Mouse (Mus musculus): ENCODE results near the gene Smyd4. TPM values are rescaled to one million over a fixed set of nuclear protein-coding genes. Genes with fewer than 3 reads are reported as not detected.

Smyd4 gene
- polyA plus RNA-seq, 1 experiment from 2014 or later, result 12.8 TPM

DNA sequence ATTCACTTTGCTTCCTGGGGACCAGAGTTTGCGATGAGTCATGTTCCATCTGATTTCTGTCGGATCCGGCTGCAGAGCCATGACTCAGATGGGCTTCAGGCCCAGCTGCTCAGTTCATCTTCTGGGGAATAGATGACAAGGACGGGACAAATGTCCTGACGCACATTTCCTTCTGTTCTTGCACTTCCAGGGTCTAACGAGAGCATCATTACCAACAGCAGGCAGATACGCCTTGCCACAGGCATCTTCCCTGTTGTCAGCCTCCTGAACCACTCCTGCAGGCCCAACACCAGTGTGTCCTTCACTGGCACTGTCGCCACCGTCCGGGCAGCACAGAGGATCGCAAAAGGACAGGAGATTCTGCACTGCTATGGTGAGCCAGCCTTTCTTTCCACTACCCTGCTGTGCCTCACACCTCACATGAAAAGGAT is 51.2 kb downstream of the Smyd4 start:
- Histone ChIP-seq H3K9me3 (replicated peaks) (0 out of 2 replicates have a peak, but pooled peaks cover 3% of the 10 kb centered on the region), H3K4me3 (no peak overlapping the region), H3K4me2 (no peak overlapping the region), H3K27me3 (replicated peaks) (no peaks in the 10 kb centered on the region), H3K27ac (ENCODE audit: poor library complexity, severe bottlenecking) (no peak overlapping the region), H3K4me1 (replicated peaks) (peaks cover 25% of the 10 kb centered on the region), H3K36me3 (peaks cover 17% of the 10 kb centered on the region), H3K9ac (no peak overlapping the region)
- 79% methylated on average over 11 of the region's 11 CpGs for WGBS
- no peak for ATAC-seq (ENCODE audit: insufficient number of reproducible peaks, low FRiP score)

DNA sequence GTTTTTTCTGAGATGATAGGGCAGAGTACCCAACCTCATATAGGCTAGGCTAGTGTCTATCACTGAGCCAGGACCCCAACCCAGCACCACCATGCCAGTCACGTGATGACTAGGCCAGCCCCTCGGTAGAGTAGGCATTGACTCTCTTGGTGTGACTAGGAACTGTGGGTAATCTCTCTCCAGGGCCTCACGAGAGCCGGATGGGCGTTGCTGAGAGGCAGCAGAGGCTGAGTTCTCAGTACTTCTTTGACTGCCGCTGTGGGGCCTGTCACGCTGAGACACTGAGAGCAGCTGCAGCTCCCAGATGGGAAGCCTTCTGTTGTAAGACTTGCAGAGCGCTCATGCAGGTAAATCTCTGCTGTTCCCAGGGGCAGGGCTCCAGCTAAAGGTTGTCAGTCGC is 51.9 kb downstream of the Smyd4 start:
- peaks cover 25% of the 10 kb centered on the region for H3K4me1 ChIP-seq (replicated peaks)
- H3K9me3 ChIP-seq (replicated peaks), result no peaks in the 10 kb centered on the region
- H3K4me2 ChIP-seq, result no peak overlapping the region
- no peak for ATAC-seq (ENCODE audit: insufficient number of reproducible peaks, low FRiP score)
- no peaks in the 10 kb centered on the region for H3K27me3 ChIP-seq (replicated peaks)
- no peak overlapping the region for H3K9ac ChIP-seq
- peaks cover 16% of the 10 kb centered on the region; the same call in 1 of the 2 replicates for H3K36me3 ChIP-seq
- H3K4me3 ChIP-seq, result no peak overlapping the region
- 73% methylated on average over 9 of the region's 9 CpGs for WGBS
- no peak overlapping the region for H3K27ac ChIP-seq (ENCODE audit: poor library complexity, severe bottlenecking)

DNA sequence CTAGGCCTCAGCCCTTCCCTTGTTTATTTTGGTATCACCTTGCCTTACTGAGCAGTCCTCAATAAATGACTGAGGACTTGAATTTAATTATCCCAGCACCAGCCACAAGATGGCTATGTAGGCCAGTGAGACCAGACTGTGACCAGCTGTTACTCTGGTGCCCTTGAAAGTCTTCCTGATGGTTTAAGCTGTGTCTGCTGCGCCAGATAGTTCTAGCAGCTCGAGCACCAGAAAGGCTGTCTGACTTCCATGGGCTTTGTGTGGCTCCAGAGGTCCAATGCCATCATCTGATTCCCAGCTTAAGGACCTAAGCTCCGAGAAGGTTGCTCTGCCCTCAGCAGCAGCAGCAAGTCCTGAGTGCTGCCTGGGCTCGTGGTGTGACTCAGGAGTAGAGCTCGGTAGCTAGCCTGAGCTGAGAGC is 54.0 kb downstream of the Smyd4 start:
- Histone ChIP-seq H3K9me3 (replicated peaks) (no peaks in the 10 kb centered on the region), H3K36me3 (peaks cover 26% of the 10 kb centered on the region), H3K27ac (ENCODE audit: poor library complexity, severe bottlenecking) (peak overlapping the region; percentile 52), H3K4me2 (no peak overlapping the region), H3K27me3 (replicated peaks) (no peaks in the 10 kb centered on the region), H3K4me1 (replicated peaks) (peaks cover 21% of the 10 kb centered on the region), H3K4me3 (no peak overlapping the region), H3K9ac (no peak overlapping the region)
- peak; percentile 33; the same call in 1 of the 2 replicates for ATAC-seq (ENCODE audit: insufficient number of reproducible peaks, low FRiP score)
- WGBS, result 51% methylated on average over 5 of the region's 5 CpGs

DNA sequence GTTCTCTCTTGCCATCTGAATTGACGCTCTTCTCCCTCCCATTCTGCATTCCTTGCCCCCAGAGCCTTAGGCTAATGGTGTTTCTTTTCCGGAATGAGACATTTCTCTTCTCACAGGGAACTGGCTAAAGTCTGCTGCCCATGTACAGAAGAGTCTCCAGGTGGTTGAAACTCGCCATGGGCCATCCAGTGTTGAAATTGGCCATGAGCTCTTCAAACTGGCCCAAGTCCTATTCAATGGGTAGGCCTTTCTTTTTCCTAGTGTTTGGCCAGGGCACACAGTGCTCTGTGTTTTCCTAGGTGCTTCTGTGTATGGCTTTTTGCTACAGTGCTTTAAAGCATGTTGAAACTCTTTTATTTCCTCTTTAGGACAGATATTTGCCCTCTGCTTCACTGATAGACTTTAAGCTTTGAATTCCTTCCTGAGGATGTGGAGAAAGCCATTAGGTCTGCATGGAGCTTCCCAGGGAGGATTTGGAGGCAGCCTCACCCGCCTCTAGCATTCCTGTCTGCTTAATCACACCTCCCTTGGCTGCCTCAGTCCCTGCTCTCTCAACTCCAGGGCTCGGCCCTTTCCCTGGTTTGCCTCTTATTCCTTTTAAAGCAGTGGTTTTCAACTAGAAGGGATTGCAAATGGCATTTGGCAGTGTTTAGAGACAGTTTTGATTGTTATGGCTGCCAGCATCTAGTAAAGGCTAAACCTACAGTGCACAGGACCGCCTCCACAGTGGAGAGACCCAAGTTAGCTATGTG is 55.2 kb downstream of the Smyd4 start:
- Histone ChIP-seq H3K4me1 (replicated peaks) (peaks cover 18% of the 10 kb centered on the region), H3K4me3 (no peak overlapping the region), H3K9ac (0 out of 2 replicates have a peak overlapping the region, but pooled peaks have one; percentile 15), H3K27me3 (replicated peaks) (no peaks in the 10 kb centered on the region), H3K4me2 (no peak overlapping the region), H3K27ac (ENCODE audit: poor library complexity, severe bottlenecking) (peak overlapping the region; percentile 28; the same call in 1 of the 2 replicates), H3K36me3 (peaks cover 26% of the 10 kb centered on the region), H3K9me3 (replicated peaks) (no peaks in the 10 kb centered on the region)
- no peak for ATAC-seq (ENCODE audit: insufficient number of reproducible peaks, low FRiP score)
- 58% methylated on average over 6 of the region's 6 CpGs for WGBS

DNA sequence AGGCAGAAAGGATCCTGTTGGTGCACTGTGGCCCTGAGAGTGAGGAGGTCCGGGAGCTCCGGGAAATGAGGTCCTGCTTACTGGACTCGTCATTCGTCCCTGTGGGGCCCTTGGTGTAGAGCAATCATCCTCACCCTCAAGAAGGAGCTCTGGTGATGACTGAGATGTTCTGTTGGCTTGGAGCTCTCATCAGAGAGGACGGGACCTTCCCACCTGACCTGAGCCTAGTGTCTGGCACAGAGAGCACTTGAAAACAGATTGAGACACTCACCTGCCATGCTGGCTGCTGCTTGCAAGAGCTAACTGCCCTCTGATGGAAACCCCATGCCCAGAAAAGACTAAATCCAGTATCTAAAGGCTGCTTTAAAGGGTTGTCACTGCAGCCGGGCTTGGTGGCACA is 56.6 kb downstream of the Smyd4 start:
- ATAC-seq (ENCODE audit: insufficient number of reproducible peaks, low FRiP score), result no peak
- 81% methylated on average over 6 of the region's 6 CpGs for WGBS

DNA sequence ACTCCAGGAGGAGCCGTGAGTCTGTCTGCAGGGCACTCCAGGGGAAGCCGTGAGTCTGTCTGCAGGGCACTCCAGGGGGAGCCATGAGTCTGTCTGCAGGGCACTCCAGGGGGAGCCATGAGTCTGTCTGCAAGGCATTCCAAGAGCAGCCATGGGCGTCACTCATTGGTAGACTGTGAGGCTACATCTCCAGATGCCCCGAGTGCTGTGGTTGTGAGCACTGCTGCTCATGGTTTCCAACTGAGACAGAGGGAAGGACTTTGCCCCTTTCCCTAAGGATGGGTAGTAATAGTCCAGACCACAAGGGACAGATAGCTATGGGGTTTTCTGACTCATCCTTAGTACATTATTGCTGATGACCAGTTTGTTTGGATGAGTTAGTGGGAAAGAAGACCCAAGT is 57.9 kb downstream of the Smyd4 start:
- Histone ChIP-seq H3K4me1 (replicated peaks) (peaks cover 18% of the 10 kb centered on the region), H3K27ac (ENCODE audit: poor library complexity, severe bottlenecking) (no peak overlapping the region), H3K27me3 (replicated peaks) (no peaks in the 10 kb centered on the region), H3K36me3 (peaks cover 17% of the 10 kb centered on the region), H3K9me3 (replicated peaks) (no peaks in the 10 kb centered on the region), H3K4me3 (no peak overlapping the region), H3K9ac (no peak overlapping the region), H3K4me2 (no peak overlapping the region)
- no peak for ATAC-seq (ENCODE audit: insufficient number of reproducible peaks, low FRiP score)
- WGBS, result 55% methylated on average over 4 of the region's 4 CpGs

More for the DNA sequence above, 56.6 kb downstream of the Smyd4 start:
- no peak overlapping the region for H3K9ac ChIP-seq
- H3K4me3 ChIP-seq, result no peak overlapping the region
- H3K4me2 ChIP-seq, result no peak overlapping the region
- peaks cover 26% of the 10 kb centered on the region for H3K36me3 ChIP-seq
- peaks cover 18% of the 10 kb centered on the region for H3K4me1 ChIP-seq (replicated peaks)
- no peaks in the 10 kb centered on the region for H3K9me3 ChIP-seq (replicated peaks)
- H3K27me3 ChIP-seq (replicated peaks), result no peaks in the 10 kb centered on the region
- no peak overlapping the region for H3K27ac ChIP-seq (ENCODE audit: poor library complexity, severe bottlenecking)

DNA sequence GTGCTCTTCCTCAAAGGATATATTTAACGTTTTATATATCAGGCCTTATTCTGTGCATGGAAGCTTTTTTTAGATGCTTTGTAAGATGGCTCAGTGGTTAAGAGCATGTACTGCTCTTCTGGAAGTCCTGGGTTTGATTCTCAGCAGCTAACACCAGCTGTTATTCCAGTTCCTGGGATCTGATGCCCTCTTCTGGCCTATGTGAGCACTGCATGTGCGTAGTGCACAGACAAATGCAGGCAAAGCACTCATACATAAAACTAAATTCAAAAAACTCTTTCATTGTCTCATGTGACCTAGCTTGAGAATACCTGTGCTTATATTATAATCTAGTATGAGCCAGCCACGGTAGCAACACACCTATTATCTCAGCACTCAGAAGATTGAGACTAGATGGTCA is 58.6 kb downstream of the Smyd4 start:
- Histone ChIP-seq H3K4me2 (no peak overlapping the region), H3K4me1 (replicated peaks) (peaks cover 18% of the 10 kb centered on the region), H3K4me3 (no peak overlapping the region), H3K9ac (no peak overlapping the region), H3K27me3 (replicated peaks) (no peaks in the 10 kb centered on the region), H3K36me3 (peaks cover 17% of the 10 kb centered on the region), H3K27ac (ENCODE audit: poor library complexity, severe bottlenecking) (no peak overlapping the region), H3K9me3 (replicated peaks) (no peaks in the 10 kb centered on the region)
- WGBS, result 31% methylated on average over 3 of the region's 3 CpGs
- no peak for ATAC-seq (ENCODE audit: insufficient number of reproducible peaks, low FRiP score)

DNA sequence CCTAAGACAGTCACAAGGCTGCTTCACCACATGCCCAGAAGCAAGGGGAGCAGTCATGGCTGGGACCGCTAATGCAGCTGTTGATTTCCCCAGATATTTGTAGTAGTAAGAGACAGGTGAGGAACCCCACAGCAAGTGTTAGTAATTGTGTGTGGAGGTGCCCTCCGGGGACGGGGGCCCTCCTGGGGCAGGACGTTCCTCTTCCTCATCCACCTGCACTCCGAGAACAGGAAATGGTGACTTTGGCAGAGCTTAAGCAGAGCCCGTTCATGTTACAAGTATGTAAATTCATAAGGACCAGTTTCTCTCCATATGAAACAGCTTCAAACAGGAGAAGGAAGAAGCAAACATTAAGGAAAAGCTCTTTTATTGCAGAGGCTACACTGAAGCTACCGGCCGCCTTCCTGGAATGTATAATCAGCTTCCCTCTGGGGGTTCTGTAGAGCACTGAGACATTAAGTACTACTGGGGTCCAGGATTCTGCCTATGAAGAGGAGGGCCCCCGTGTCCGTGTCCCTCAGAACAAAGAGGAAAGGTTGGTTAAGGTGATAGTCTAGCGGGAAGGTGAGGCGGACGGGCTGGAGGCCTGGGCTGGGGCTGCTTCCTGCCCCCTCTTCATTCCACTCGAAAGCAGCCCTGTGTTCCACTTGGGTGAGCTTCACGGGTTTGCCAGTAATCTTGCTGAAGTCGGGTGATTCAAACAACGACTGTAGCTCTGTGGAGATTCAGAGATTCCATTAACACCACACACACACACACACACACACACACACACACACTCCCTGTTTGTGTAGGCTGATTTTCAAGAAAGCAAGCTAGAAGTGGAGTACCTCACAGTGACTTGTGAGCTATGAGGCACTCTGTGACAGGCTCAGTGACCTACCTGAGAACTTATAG is 61.7 kb downstream of the Smyd4 start:
- Histone ChIP-seq H3K4me2 (no peak overlapping the region), H3K27me3 (replicated peaks) (no peaks in the 10 kb centered on the region), H3K27ac (ENCODE audit: poor library complexity, severe bottlenecking) (no peak overlapping the region), H3K36me3 (peaks cover 18% of the 10 kb centered on the region), H3K9ac (no peak overlapping the region), H3K4me1 (replicated peaks) (peaks cover 1% of the 10 kb centered on the region; the same call in 1 of the 2 replicates), H3K9me3 (replicated peaks) (no peaks in the 10 kb centered on the region), H3K4me3 (no peak overlapping the region)
- 82% methylated on average over 17 of the region's 17 CpGs for WGBS
- ATAC-seq (ENCODE audit: insufficient number of reproducible peaks, low FRiP score), result no peak

DNA sequence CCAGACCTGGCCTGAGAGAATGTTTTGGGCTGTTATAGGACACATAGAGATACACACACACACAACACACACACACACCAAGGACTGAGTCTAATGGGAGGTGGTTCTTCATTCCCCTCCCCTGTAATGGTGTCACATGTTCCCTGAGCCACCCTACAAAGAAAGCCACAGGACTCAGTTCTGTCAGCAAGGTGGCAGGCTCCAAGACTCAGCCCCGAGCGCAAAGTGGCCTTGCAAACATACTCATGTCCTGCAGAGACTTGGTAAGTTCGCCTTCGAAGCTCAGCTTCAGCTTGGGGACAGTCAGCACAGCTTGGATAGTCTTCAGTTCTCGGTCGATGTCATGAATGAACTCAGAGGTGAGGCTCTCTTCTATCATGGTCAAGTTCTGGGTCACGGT is 62.4 kb downstream of the Smyd4 start:
- Histone ChIP-seq H3K9ac (no peak overlapping the region), H3K9me3 (replicated peaks) (no peaks in the 10 kb centered on the region), H3K4me2 (no peak overlapping the region), H3K27me3 (replicated peaks) (no peaks in the 10 kb centered on the region), H3K36me3 (peaks cover 17% of the 10 kb centered on the region), H3K4me1 (replicated peaks) (peaks cover 8% of the 10 kb centered on the region; the same call in 1 of the 2 replicates), H3K4me3 (no peak overlapping the region), H3K27ac (ENCODE audit: poor library complexity, severe bottlenecking) (no peak overlapping the region)
- 86% methylated on average over 7 of the region's 7 CpGs for WGBS
- no peak for ATAC-seq (ENCODE audit: insufficient number of reproducible peaks, low FRiP score)

DNA sequence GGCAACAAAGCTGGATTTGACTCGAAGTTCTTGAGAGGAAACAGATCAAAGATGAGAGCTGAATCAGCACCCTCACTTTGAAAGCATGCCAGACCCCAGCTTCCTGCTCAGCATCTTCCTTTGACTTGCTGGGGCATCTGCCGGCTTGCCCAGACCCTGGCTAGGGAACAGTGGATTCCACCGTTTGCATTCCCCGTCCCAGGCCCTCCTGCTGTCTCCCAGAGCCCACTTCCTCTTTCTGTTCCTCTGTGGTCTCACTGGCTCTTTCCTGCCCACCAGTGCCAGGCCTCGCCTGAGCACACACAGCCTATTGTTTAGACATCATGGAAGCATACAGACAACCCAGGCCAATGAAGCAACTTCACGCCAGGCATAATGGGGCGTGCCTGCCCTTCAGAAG is 66.9 kb downstream of the Smyd4 start:
- Histone ChIP-seq H3K27ac (ENCODE audit: poor library complexity, severe bottlenecking) (no peak overlapping the region), H3K9ac (no peak overlapping the region), H3K27me3 (replicated peaks) (no peaks in the 10 kb centered on the region), H3K9me3 (replicated peaks) (no peaks in the 10 kb centered on the region), H3K36me3 (peaks cover 4% of the 10 kb centered on the region; the same call in 1 of the 2 replicates), H3K4me2 (no peak overlapping the region), H3K4me1 (replicated peaks) (peaks cover 13% of the 10 kb centered on the region), H3K4me3 (no peak overlapping the region)
- no peak for ATAC-seq (ENCODE audit: insufficient number of reproducible peaks, low FRiP score)
- 43% methylated on average over 7 of the region's 7 CpGs for WGBS

DNA sequence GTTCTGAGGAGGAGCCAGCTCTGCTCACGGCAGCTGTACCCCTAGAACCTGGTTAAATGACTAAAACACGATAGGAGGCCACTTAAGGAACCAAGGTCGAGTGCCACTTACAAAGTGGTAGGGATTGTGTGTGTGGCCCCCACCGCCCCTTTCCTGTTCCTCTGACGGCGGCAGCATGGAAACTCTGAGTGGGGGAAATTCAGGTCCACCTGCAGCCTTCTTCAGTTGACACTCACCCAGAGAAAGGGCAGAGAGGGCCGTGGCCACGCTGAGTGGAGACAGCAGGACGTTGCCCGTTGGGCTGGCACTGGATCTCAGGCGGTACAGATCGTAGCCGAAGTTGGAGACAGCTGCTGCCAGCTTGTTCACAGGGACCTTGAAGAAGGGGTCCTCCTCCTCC is 67.8 kb downstream of the Smyd4 start:
- no peak for ATAC-seq (ENCODE audit: insufficient number of reproducible peaks, low FRiP score)
- H3K9ac ChIP-seq, result no peak overlapping the region
- no peak overlapping the region for H3K4me3 ChIP-seq
- no peaks in the 10 kb centered on the region for H3K27me3 ChIP-seq (replicated peaks)
- 74% methylated on average over 13 of the region's 13 CpGs for WGBS
- 0 out of 2 replicates have a peak, but pooled peaks cover 4% of the 10 kb centered on the region for H3K36me3 ChIP-seq
- H3K27ac ChIP-seq (ENCODE audit: poor library complexity, severe bottlenecking), result no peak overlapping the region
- no peaks in the 10 kb centered on the region for H3K9me3 ChIP-seq (replicated peaks)
- peaks cover 18% of the 10 kb centered on the region for H3K4me1 ChIP-seq (replicated peaks)
- no peak overlapping the region for H3K4me2 ChIP-seq

Data from heart, embryonic 12.5 days (tissue).